Mouse (Mus musculus) C2C12 (cell line): ENCODE results near the gene Sema4a.

ENCODE experiments used
- CEBPB ChIP-seq: IDR thresholded peaks from one replicate; pipeline ENCODE4 v1.6.1; 2011; ENCODE audit warnings: low read depth, mild to moderate bottlenecking, control low read depth, moderate library complexity
- CTCF ChIP-seq: IDR thresholded peaks from one replicate; pipeline ENCODE4 v1.5.1; 2011; ENCODE audit not compliant: control insufficient read depth, insufficient read depth, insufficient read length
- MAX ChIP-seq: IDR thresholded peaks from one replicate; pipeline ENCODE4 v1.6.1; 2011; ENCODE audit warnings: mild to moderate bottlenecking, control low read depth
- MYOD1 ChIP-seq: IDR thresholded peaks from one replicate; pipeline ENCODE4 v1.6.1; 2011; ENCODE audit warnings: low read depth; ENCODE audit not compliant: control insufficient read depth, insufficient read length
- MYOG ChIP-seq: IDR thresholded peaks from one replicate; pipeline ENCODE4 v1.6.1; 2011; ENCODE audit not compliant: control insufficient read depth, insufficient read length; ENCODE audit errors: extremely low read depth
- USF1 ChIP-seq: IDR thresholded peaks from one replicate; pipeline ENCODE4 v1.6.1; 2011; ENCODE audit warnings: low read depth, mild to moderate bottlenecking, control low read depth, moderate library complexity

DNA sequence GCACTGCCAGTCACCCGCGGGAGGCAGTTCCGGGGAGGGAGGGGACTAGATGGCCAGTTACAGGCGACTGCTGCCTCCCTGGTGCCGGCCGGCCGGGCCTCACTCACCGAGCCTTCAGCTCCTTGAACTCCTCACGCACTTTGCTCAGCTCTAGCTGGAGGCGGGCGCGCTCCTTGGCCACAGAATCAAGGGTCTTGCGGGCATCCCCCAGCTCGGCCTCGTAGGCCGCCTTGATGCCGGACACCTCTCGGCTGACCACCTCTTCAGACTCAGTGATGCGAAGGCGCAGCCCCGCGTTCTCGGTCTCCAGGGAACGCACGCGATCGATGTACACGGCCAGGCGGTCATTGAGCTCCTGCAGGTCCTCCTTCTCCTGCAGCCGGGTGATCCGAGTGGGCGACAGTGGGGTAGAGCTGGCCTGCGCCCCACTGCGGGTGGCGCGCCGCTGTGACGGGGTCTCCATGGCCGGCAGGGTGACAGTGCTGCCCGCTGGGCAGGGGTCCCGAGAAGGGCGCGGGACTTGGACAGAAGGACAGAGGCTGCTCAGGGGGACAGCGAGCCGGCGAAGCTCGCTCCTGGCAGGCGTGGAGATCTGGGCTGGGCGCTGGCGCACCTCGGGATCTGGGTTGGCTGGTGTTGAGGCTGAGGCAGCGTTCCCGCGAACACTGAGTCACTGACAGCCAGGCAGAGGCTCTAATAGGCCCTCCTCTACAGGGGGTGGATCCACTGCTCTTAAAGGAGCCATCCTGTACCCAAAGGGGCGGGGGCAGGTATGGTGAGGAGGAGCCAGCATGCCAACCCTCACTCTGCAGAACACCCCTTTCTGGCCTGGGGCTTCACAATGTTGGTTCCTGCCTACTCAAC, 41.9 kb upstream of the Sema4a start:
- TF ChIP-seq CTCF (no peak), USF1 (no peak), MYOD1 (no peak), CEBPB (no peak), MYOG (no peak), MAX (peak; percentile 76)
